Mouse (Mus musculus) MEL (cell line): ENCODE data around the gene Sgms1. TPM values are rescaled to one million over a fixed set of nuclear protein-coding genes. Genes with fewer than 3 reads are reported as not detected.

ENCODE experiments used
- DNase-seq: peaks from one replicate; pipeline ENCODE4 v3.0.0; 2011; ENCODE audit warnings: low read depth, low spot score
- H3K27ac ChIP-seq: 2 replicates; pipeline ENCODE4 v1.5.1; 2012; ENCODE audit warnings: low read depth, mild to moderate bottlenecking, control low read depth, low read length, moderate library complexity; ENCODE audit not compliant: control insufficient read depth
- H3K27me3 ChIP-seq, 2 experiments: fragments of 150-350 bp in 1 of 2; sonication (generic) in 1 of 2; 2 replicates each; pipeline ENCODE4 v1.6.1; 2012; ENCODE audit warnings: low read length in 2 of 2, mild to moderate bottlenecking in 2 of 2, improper control_type of control experiment in 1 of 2, moderate library complexity in 1 of 2; ENCODE audit not compliant: insufficient read depth in 2 of 2, control insufficient read depth in 1 of 2
- H3K36me3 ChIP-seq, 2 experiments: 2 replicates each; pipeline ENCODE4 v1.6.1; 2012 to 2014; ENCODE audit warnings: low read length in 2 of 2, improper control_type of control experiment in 1 of 2, inconsistent platforms in 1 of 2, mild to moderate bottlenecking in 1 of 2; ENCODE audit not compliant: insufficient read depth in 2 of 2, control insufficient read depth in 1 of 2
- H3K4me1 ChIP-seq, 2 experiments: fragments of 150-350 bp in 1 of 2; sonication (generic) in 1 of 2; 2 replicates each; pipeline ENCODE4 v1.6.1; 2012; ENCODE audit warnings: low read length in 2 of 2, improper control_type of control experiment in 1 of 2, mild to moderate bottlenecking in 1 of 2; ENCODE audit not compliant: insufficient read depth in 2 of 2, control insufficient read depth in 1 of 2
- H3K4me3 ChIP-seq, 2 experiments: fragments of 150-350 bp in 1 of 2; sonication (generic) in 1 of 2; 2 replicates each; pipeline ENCODE4 v1.5.1; 2012; ENCODE audit warnings: low read depth in 2 of 2, low read length in 2 of 2, mild to moderate bottlenecking in 2 of 2, moderate library complexity in 2 of 2, control low read depth in 1 of 2, improper control_type of control experiment in 1 of 2; ENCODE audit not compliant: control insufficient read depth in 1 of 2, insufficient read depth in 1 of 2
- H3K79me2 ChIP-seq: 2 replicates; pipeline ENCODE4 v1.6.1; 2012; ENCODE audit warnings: mild to moderate bottlenecking, low read length, moderate library complexity; ENCODE audit not compliant: control insufficient read depth, poor library complexity, insufficient read depth
- H3K9ac ChIP-seq: 2 replicates; pipeline ENCODE4 v1.6.1; 2012; ENCODE audit warnings: low read depth, mild to moderate bottlenecking, control low read depth, low read length, moderate library complexity; ENCODE audit not compliant: control insufficient read depth, poor library complexity, severe bottlenecking
- H3K9me3 ChIP-seq: fragments of 150-350 bp; sonication (generic); replicated peaks from 2 replicates; pipeline ENCODE4 v1.6.1; 2012; ENCODE audit warnings: mild to moderate bottlenecking, low read length, improper control_type of control experiment, moderate library complexity; ENCODE audit not compliant: insufficient read depth
- BHLHE40 ChIP-seq: IDR thresholded peaks from 2 replicates; pipeline ENCODE4 v1.6.1; 2012; ENCODE audit warnings: low read depth, mild to moderate bottlenecking, inconsistent platforms, low read length, improper control_type of control experiment, borderline replicate concordance
- CHD1 ChIP-seq: IDR thresholded peaks from 2 replicates; pipeline ENCODE4 v1.6.1; 2012; ENCODE audit warnings: low read depth, mild to moderate bottlenecking, inconsistent platforms, low read length, improper control_type of control experiment
- CHD2 ChIP-seq: IDR thresholded peaks from 2 replicates; pipeline ENCODE4 v1.6.1; 2011; ENCODE audit warnings: low read length, improper control_type of control experiment
- E2F4 ChIP-seq: IDR thresholded peaks from 2 replicates; pipeline ENCODE4 v1.6.1; 2011; ENCODE audit warnings: low read depth, low read length, improper control_type of control experiment, borderline replicate concordance
- ETS1 ChIP-seq: IDR thresholded peaks from 2 replicates; pipeline ENCODE4 v1.6.1; 2012; ENCODE audit warnings: low read depth, mild to moderate bottlenecking, inconsistent platforms, low read length, improper control_type of control experiment, moderate library complexity
- GATA1 ChIP-seq: IDR thresholded peaks from 2 replicates; pipeline ENCODE4 v1.6.1; 2011; ENCODE audit warnings: low read depth, low read length, improper control_type of control experiment
- HCFC1 ChIP-seq: IDR thresholded peaks from 2 replicates; pipeline ENCODE4 v1.6.1; 2012; ENCODE audit warnings: low read depth, mild to moderate bottlenecking, inconsistent platforms, low read length, improper control_type of control experiment, moderate library complexity
- JUND ChIP-seq: IDR thresholded peaks from 2 replicates; pipeline ENCODE4 v1.6.1; 2011; ENCODE audit warnings: low read depth, mild to moderate bottlenecking, improper control_type of control experiment, low read length
- KAT2A ChIP-seq: conservative IDR thresholded peaks from 2 replicates; pipeline ENCODE4 v1.6.1; 2012; ENCODE audit warnings: low read depth, low read length, improper control_type of control experiment, inconsistent platforms
- MAFK ChIP-seq: IDR thresholded peaks from 2 replicates; pipeline ENCODE4 v1.6.1; 2011; ENCODE audit warnings: low read depth, mild to moderate bottlenecking, low read length, improper control_type of control experiment, borderline replicate concordance
- MAX ChIP-seq: IDR thresholded peaks from 2 replicates; pipeline ENCODE4 v1.6.1; 2011; ENCODE audit warnings: low read length, improper control_type of control experiment
- MXI1 ChIP-seq: IDR thresholded peaks from 2 replicates; pipeline ENCODE4 v1.6.1; 2011; ENCODE audit warnings: mild to moderate bottlenecking, low read depth, low read length, improper control_type of control experiment
- MYC ChIP-seq: IDR thresholded peaks from 2 replicates; pipeline ENCODE4 v1.6.1; 2011; ENCODE audit warnings: low read depth, mild to moderate bottlenecking, low read length, improper control_type of control experiment, moderate library complexity
- NELFE ChIP-seq: IDR thresholded peaks from 2 replicates; pipeline ENCODE4 v1.6.1; 2011; ENCODE audit warnings: low read depth, low read length, improper control_type of control experiment
- POLR2A ChIP-seq, 2 experiments: IDR thresholded peaks; 2 replicates each; pipeline ENCODE4 v1.6.1; 2011 to 2012; ENCODE audit warnings: low read length in 2 of 2, mild to moderate bottlenecking in 2 of 2, control low read depth in 1 of 2, improper control_type of control experiment in 1 of 2, low read depth in 1 of 2, moderate library complexity in 1 of 2; ENCODE audit not compliant: control insufficient read depth in 1 of 2, insufficient read depth in 1 of 2, poor library complexity in 1 of 2
- POLR2AphosphoS2 ChIP-seq: IDR thresholded peaks from 2 replicates; pipeline ENCODE4 v1.6.1; 2011; ENCODE audit warnings: low read length, improper control_type of control experiment
- POLR2AphosphoS5 ChIP-seq: IDR thresholded peaks from 2 replicates; pipeline ENCODE4 v1.6.1; 2012; ENCODE audit warnings: low read depth, borderline replicate concordance, mild to moderate bottlenecking, inconsistent platforms, low read length, moderate library complexity, mixed read lengths
- RAD21 ChIP-seq: IDR thresholded peaks from 2 replicates; pipeline ENCODE4 v1.6.1; 2011; ENCODE audit warnings: mild to moderate bottlenecking, low read depth, low read length, improper control_type of control experiment
- RCOR1 ChIP-seq: IDR thresholded peaks from 2 replicates; pipeline ENCODE4 v1.6.1; 2012; ENCODE audit warnings: low read depth, mild to moderate bottlenecking, inconsistent platforms, low read length, improper control_type of control experiment
- SIN3A ChIP-seq: IDR thresholded peaks from 2 replicates; pipeline ENCODE4 v1.6.1; 2012; ENCODE audit warnings: low read length, improper control_type of control experiment, inconsistent platforms
- SMC3 ChIP-seq: IDR thresholded peaks from 2 replicates; pipeline ENCODE4 v1.6.1; 2011; ENCODE audit warnings: low read depth, low read length, improper control_type of control experiment
- TAL1 ChIP-seq: IDR thresholded peaks from 2 replicates; pipeline ENCODE4 v1.6.1; 2012; ENCODE audit warnings: mild to moderate bottlenecking, inconsistent platforms, low read length, moderate library complexity, mixed read lengths
- TBP ChIP-seq: IDR thresholded peaks from 2 replicates; pipeline ENCODE4 v1.8.0; 2011; ENCODE audit warnings: low read depth, low read length, improper control_type of control experiment
- TCF12 ChIP-seq: IDR thresholded peaks from 2 replicates; pipeline ENCODE4 v1.6.1; 2014; ENCODE audit warnings: low read depth, mild to moderate bottlenecking, inconsistent platforms, low read length, improper control_type of control experiment, moderate library complexity
- UBTF ChIP-seq: IDR thresholded peaks from 2 replicates; pipeline ENCODE4 v1.6.1; 2012; ENCODE audit warnings: low read depth, mild to moderate bottlenecking, inconsistent platforms, low read length, improper control_type of control experiment, moderate library complexity, borderline replicate concordance; ENCODE audit not compliant: insufficient read depth
- USF2 ChIP-seq, 2 experiments: IDR thresholded peaks; 2 replicates each; pipeline ENCODE4 v1.6.1; 2011 to 2012; ENCODE audit warnings: improper control_type of control experiment in 2 of 2, low read length in 2 of 2, borderline replicate concordance in 1 of 2, inconsistent platforms in 1 of 2, low read depth in 1 of 2, mild to moderate bottlenecking in 1 of 2; ENCODE audit not compliant: insufficient read depth in 1 of 2
- ZKSCAN1 ChIP-seq: IDR thresholded peaks from 2 replicates; pipeline ENCODE4 v1.6.1; 2012; ENCODE audit warnings: low read depth, mild to moderate bottlenecking, inconsistent platforms, low read length, improper control_type of control experiment, moderate library complexity
- ZMIZ1 ChIP-seq: IDR thresholded peaks from 2 replicates; pipeline ENCODE4 v1.6.1; 2012; ENCODE audit warnings: low read depth, mild to moderate bottlenecking, inconsistent platforms, low read length, improper control_type of control experiment, moderate library complexity
- ZNF384 ChIP-seq: IDR thresholded peaks from 2 replicates; pipeline ENCODE4 v1.6.1; 2012; ENCODE audit warnings: low read depth, mild to moderate bottlenecking, inconsistent platforms, low read length, improper control_type of control experiment
- polyA plus RNA-seq, 2 experiments: library from polyadenylated mRNA; stranded (reverse) in 1 of 2; unstranded in 1 of 2; fragments of >175 nt in 1 of 2; fragments of >200 nt in 1 of 2; gene quantifications; 2 replicates each; pipeline versions ENCODE4 v1.2.1 to v1.2.4; 2012; ENCODE audit warnings: low replicate concordance in 2 of 2, low read depth in 1 of 2; ENCODE audit not compliant: insufficient read length in 2 of 2, insufficient read depth in 1 of 2, missing spikeins in 1 of 2
- total RNA-seq: library from RNA; depleted of rRNA; stranded (reverse); fragments of 300-350 nt; gene quantifications from 2 replicates; pipeline ENCODE4 v1.2.3, GENCODE M21; 2012

Sgms1 gene
- total and polyA plus RNA-seq, 3 experiments: 16.3 to 18.5 TPM; not detected in 1

DNA sequence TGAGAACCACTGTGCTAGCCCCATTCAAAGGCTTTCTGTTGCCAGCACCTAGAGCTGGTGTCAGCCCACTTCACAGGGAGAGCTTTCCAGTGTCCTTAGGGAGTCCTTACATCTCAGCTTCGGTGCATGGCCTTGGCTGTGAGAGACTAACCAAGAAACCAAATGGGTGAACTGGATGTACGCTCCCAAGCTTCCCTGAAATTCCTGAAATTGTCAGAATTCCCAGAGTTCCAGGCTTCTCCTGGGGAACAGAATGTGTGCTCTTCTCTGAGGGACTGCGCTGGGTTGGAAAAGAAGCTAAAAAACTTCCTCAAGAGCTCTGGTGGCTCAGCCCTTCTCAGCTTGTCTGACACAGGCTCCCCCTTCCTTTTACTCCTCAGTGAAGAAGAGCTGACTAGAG is 137.1 kb downstream of the Sgms1 start:
- Histone ChIP-seq H3K27me3 (no peaks in the 10 kb centered on the region), H3K27ac (no peak overlapping the region), H3K9ac (no peak overlapping the region), H3K4me1 (peaks cover 42 to 62% of the 10 kb centered on the region in 2 experiments), H3K4me3 (no peak overlapping the region), H3K79me2 (no peaks in the 10 kb centered on the region), H3K36me3 (peaks cover 0 to 56% of the 10 kb centered on the region in 2 experiments; a peak in 2 of 4 replicates), H3K9me3 (no peaks in the 10 kb centered on the region)
- DNase-seq: no peak
- TF ChIP-seq GATA1: no peak
- no peak for TF ChIP-seq TBP
- no peak for TF ChIP-seq JUND
- no peak for TF ChIP-seq ZKSCAN1
- TF ChIP-seq MXI1: no peak
- no peak for TF ChIP-seq E2F4
- TF ChIP-seq CHD1: no peak
- TF ChIP-seq MYC: no peak
- no peak for TF ChIP-seq ZNF384
- TF ChIP-seq HCFC1: no peak
- no peak for TF ChIP-seq TCF12
- no peak for TF ChIP-seq POLR2AphosphoS2
- no peak for TF ChIP-seq TAL1

DNA sequence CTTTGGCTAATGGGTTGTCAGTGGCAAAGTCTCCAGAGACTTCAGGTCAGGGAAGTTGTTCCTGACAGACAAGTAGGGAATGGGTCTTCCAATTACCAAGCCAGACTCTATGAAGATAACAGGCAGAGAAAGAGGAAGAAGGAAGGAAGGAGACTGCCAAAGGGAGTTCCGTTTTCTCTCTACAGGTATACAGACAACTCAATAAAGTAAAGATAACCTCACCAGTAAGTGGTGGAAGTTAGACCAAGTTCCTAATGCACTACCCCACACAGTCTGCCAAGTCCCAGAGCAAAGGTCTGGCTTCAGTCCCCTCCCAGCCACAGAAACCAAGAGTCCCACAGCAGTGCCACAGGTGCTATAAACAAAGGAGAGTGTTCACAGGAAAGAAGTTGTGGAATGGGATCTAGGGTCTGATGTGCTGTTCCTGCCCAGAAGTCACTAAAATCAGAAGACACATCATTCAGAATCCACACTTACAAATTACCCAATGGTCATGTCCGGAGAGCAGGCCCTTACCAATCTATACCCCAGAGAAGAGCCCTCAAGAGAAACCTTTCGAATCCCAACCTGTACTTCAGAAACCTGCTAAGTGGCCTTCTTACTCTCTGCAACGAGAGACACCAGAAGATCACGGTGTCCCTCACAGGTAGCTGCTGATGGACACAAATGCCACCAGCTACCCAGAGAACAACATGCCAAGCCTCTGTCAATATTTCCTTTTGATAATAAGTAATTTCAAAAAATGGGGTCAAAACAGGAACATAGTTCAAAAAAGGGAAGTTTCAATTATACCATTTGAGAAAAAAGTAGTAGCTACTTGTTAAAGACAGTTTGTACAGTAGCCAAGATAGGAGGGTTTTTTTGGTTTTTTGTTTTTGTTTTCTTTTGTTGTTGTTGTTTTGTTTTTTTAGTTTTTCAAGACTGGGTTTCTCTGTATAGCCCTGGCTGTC is 140.1 kb downstream of the Sgms1 start:
- DNase-seq: peak; percentile 79
- H3K4me3 ChIP-seq: peak overlapping the region; percentile 4 to 27; a peak in 3 of 4 replicates
- no peaks in the 10 kb centered on the region for H3K79me2 ChIP-seq
- H3K9ac ChIP-seq: peak overlapping the region; percentile 49
- H3K27me3 ChIP-seq: no peaks in the 10 kb centered on the region
- peak overlapping the region; percentile 83 for H3K27ac ChIP-seq
- peaks cover 16 to 37% of the 10 kb centered on the region in 2 experiments for H3K4me1 ChIP-seq
- H3K9me3 ChIP-seq: no peaks in the 10 kb centered on the region
- peaks cover 0 to 29% of the 10 kb centered on the region in 2 experiments; a peak in 2 of 4 replicates for H3K36me3 ChIP-seq
- TF ChIP-seq ZMIZ1: no peak
- no peak for TF ChIP-seq NELFE
- TF ChIP-seq CHD1: 0 out of 2 replicates have a peak, but pooled peaks have one; percentile 71
- no peak for TF ChIP-seq UBTF
- no peak for TF ChIP-seq RAD21
- no peak for TF ChIP-seq CHD2
- TF ChIP-seq MYC: no peak
- TF ChIP-seq MAFK: no peak
- TF ChIP-seq ZNF384: peak; percentile 78
- TF ChIP-seq E2F4: no peak
- peak; percentile 10; the same call in 1 of the 2 replicates for TF ChIP-seq MAX
- TF ChIP-seq TBP: peak; percentile 35; the same call in 1 of the 2 replicates
- peak; percentile 81 for TF ChIP-seq GATA1
- TF ChIP-seq TCF12: no peak
- TF ChIP-seq POLR2A (IDR thresholded peaks at IDR 0.05; ENCODE audit: control insufficient read depth in 1 of 2, insufficient read depth in 1 of 2, low read depth in 1 of 2, low read length in 2 of 2, poor library complexity in 1 of 2): no peak
- no peak for TF ChIP-seq BHLHE40
- 0 out of 2 replicates have a peak, but pooled peaks have one; percentile 38 for TF ChIP-seq SIN3A
- no peak for TF ChIP-seq POLR2AphosphoS5
- TF ChIP-seq KAT2A: no peak
- TF ChIP-seq ETS1: peak; percentile 55; the same call in 1 of the 2 replicates
- no peak for TF ChIP-seq SMC3
- TF ChIP-seq USF2 (IDR thresholded peaks at IDR 0.05; ENCODE audit: borderline replicate concordance in 1 of 2, insufficient read depth in 1 of 2, low read depth in 1 of 2, low read length in 2 of 2): no peak
- no peak for TF ChIP-seq HCFC1
- no peak; the same call in 1 of the 2 replicates for TF ChIP-seq RCOR1
